Mouse (Mus musculus) cerebellum, adult 2 months (tissue): ENCODE measurements around the gene Runx1.

Experiments used
- CTCF ChIP-seq: fragments of 200-500 bp; IDR thresholded peaks from 2 replicates; pipeline ENCODE4 v1.5.1; 2011; ENCODE audit warnings: low read depth, mild to moderate bottlenecking, control low read depth, low read length, moderate library complexity, borderline replicate concordance; ENCODE audit not compliant: insufficient read depth
- POLR2A ChIP-seq: fragments of 200-500 bp; IDR thresholded peaks from 2 replicates; pipeline ENCODE4 v1.6.1; 2011; ENCODE audit warnings: low read length, control low read depth, borderline replicate concordance; ENCODE audit not compliant: insufficient read depth

DNA sequence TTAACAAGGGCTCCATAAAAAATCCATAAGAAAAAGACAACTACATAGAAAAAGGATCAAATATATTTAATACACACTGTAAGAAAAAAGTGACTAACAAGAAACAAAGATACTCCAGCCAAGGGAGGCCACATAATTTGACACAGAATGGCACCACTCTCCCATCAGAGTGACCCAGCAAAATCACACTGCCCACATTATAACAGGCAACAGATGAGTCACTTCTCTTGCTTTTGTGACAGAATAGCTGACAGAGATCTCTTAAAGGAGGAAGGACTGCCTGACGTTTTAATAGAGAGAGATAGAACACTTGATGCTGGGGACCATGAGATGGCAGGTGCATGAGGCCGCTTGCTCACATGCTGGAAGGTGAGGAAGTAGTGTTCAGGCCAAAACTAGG lies 35.6 kb upstream of the Runx1 start:
- TF ChIP-seq POLR2A, result no peak
- no peak for TF ChIP-seq CTCF
